Mouse (Mus musculus) intestine, postnatal 0 days (tissue): Measurements from ENCODE around the gene Chek2. TPM values are rescaled to one million over a fixed set of nuclear protein-coding genes. Genes with fewer than 3 reads are reported as not detected.

Source experiments
- ATAC-seq: fragments of 200-750 bp; cut with Nextera tagmentation; 2 replicates; pipeline ENCODE4 v1.8.0; 2017; ENCODE audit warnings: mild to moderate bottlenecking, moderate TSS enrichment, moderate library complexity
- H3K27ac ChIP-seq: fragments of 300-500 bp; sonication (generic); 2 replicates; pipeline ENCODE4 v1.5.1; 2014; ENCODE audit warnings: mild to moderate bottlenecking, low read depth, low read length, moderate library complexity
- H3K27me3 ChIP-seq: fragments of 300-500 bp; sonication (generic); replicated peaks from 2 replicates; pipeline ENCODE4 v1.6.1; 2014; ENCODE audit warnings: low read length, mixed read lengths; ENCODE audit not compliant: control insufficient read depth, insufficient read depth
- H3K36me3 ChIP-seq: fragments of 300-500 bp; sonication (generic); 2 replicates; pipeline ENCODE4 v1.6.1; 2014; ENCODE audit warnings: mild to moderate bottlenecking, moderate library complexity; ENCODE audit not compliant: control insufficient read depth, insufficient read depth
- H3K4me1 ChIP-seq: fragments of 300-500 bp; sonication (generic); replicated peaks from 2 replicates; pipeline ENCODE4 v1.6.1; 2014; ENCODE audit warnings: antibody characterized with exemption, low read length, mixed read lengths; ENCODE audit not compliant: control insufficient read depth, insufficient read depth
- H3K4me2 ChIP-seq: fragments of 300-500 bp; sonication (generic); replicated peaks from 2 replicates; pipeline ENCODE4 v1.6.1; 2014; ENCODE audit warnings: low read depth, mild to moderate bottlenecking, moderate library complexity
- H3K4me3 ChIP-seq: fragments of 300-500 bp; sonication (generic); 2 replicates; pipeline ENCODE4 v1.5.1; 2014; ENCODE audit warnings: low read depth, low read length
- H3K9ac ChIP-seq: fragments of 300-500 bp; sonication (generic); 2 replicates; pipeline ENCODE4 v1.6.1; 2014; ENCODE audit warnings: mild to moderate bottlenecking, low read depth, low read length
- H3K9me3 ChIP-seq: fragments of 300-500 bp; sonication (generic); 2 replicates; pipeline ENCODE4 v1.6.1; 2016; ENCODE audit warnings: mixed run types; ENCODE audit not compliant: control insufficient read depth
- CTCF ChIP-seq: sonication (generic); IDR thresholded peaks from 2 replicates; pipeline ENCODE4 v1.5.1; 2016; ENCODE audit warnings: low read depth, mild to moderate bottlenecking, control low read depth, antibody characterized with exemption, moderate library complexity
- WGBS: fragments of 180-500 bp; shearing (Covaris S2); extraction: QIAGEN DNeasy Blood & Tissue Kit; methylation state at CpG from one replicate; pipeline ENCODE4 v1.1.7; 2014; 5-methylcytosine and 5-hydroxymethylcytosine counted together
- polyA plus RNA-seq: library from polyadenylated mRNA; unstranded; fragments of >200 nt; fragmentation: Nextera tagmentation; extraction: Ambion mirVana; gene quantifications from 2 replicates; pipeline ENCODE4 v1.2.1, GENCODE M21; 2015

The Chek2 gene
- 10.5 and 12.2 TPM in 2 replicates for polyA plus RNA-seq

DNA sequence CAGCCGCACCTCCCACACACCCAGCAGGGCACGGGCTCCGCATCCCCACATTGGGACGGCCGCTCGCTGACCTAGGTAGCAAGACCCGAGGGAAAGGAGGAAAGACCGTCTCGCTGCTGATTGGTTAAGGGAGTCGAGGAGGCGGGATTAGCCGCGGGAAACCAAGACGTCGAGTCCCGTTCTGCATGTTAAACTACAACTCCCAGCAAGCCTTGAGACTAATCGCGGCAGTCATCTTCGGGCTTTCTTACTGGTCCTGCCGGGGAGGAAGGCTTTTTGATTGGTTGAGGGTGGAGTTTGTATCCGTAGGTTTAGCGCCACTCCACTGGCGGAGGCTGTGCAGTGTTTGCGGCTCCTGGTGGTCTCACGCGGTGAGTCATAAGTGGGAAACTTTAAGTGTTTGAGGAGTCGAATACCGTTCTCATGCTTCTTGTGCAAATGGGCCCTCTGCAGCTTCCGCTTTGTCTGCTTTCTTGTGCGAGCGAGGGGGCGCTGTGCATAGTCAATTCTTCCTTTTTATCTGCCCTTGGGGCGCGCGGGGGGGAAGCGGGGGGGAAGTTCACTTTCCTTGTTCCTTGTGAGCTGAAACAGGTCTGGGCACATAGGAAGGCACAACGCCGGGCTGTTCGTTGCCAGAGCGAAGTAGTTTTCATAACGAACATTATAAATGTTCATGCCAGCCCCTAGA lies at the start of gene Chek2, which contains the start of gene Hscb:
Chek2 (plus strand) TSS at position 302 of the 688 bp plus-strand sequence.
Hscb (minus strand) TSS at position 100 of the 688 bp plus-strand sequence.
- 0% methylated on average over 41 of the region's 41 CpGs for WGBS

DNA sequence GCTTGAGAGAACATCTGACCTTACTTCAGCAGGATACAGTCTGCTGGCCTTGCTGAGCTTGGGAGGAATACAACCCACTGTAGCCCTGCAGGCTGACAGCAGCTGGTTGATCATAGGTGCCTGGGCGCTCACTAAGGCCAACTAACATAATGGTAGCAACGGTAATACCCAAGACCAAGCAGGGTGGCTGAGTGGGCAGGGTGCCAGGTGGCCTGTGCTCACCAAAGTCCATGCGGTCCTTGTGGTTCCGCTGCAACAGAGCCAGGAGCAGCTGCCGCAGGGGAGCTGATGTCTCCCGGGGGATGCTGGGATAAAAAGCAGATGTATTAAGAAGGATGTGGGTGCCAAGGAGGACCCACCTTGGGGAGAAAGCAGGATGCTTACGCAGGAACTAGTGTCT lies 45.4 kb upstream of the Chek2 start:
- H3K4me1 ChIP-seq, result no peaks in the 10 kb centered on the region

More for the DNA sequence above, at the start of gene Chek2, which contains the start of gene Hscb:
- H3K4me3 ChIP-seq, result peak within 1 kb of the TSS; percentile 67
- H3K36me3 ChIP-seq, result peaks cover 9% of the 10 kb centered on the region; the same call in 1 of the 2 replicates
- H3K27me3 ChIP-seq, result no peaks in the 10 kb centered on the region
- peak; percentile 97 for ATAC-seq
- peak within 1 kb of the TSS; percentile 56 for H3K9ac ChIP-seq
- peak within 1 kb of the TSS; percentile 81 for H3K4me2 ChIP-seq
- no peaks in the 10 kb centered on the region for H3K9me3 ChIP-seq
- peak; percentile 70 for TF ChIP-seq CTCF
- H3K4me1 ChIP-seq, result 0 out of 2 replicates have a peak, but pooled peaks cover 3% of the 10 kb centered on the region
- peak within 1 kb of the TSS; percentile 70 for H3K27ac ChIP-seq

DNA sequence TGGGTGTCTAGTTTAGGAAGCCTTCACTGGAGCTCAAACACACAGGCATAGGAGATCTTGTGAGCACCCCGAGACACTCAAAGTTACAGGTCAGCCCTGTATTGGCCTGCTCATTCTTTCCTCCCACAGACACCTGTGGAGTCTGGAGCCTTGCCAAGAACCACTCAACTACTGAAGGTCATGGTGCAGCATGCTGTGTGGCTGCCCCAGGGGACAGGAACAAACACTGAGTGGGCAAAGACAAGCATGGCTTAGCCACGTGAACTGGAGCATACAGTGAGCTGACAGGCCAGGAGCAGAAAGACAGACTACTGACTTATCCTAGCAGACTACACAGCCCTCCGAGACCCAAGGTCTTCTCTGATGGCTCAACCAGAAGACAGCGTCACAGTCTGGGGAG lies 42.1 kb upstream of the Chek2 start:
- Histone ChIP-seq H3K27ac (no peak overlapping the region), H3K27me3 (no peaks in the 10 kb centered on the region), H3K9me3 (no peaks in the 10 kb centered on the region), H3K4me3 (no peak overlapping the region), H3K9ac (no peak overlapping the region), H3K36me3 (peaks cover 71% of the 10 kb centered on the region), H3K4me1 (no peaks in the 10 kb centered on the region), H3K4me2 (no peak overlapping the region)
- peak; percentile 36 for ATAC-seq
- TF ChIP-seq CTCF, result no peak
- WGBS, result 58% methylated on average over 4 of the region's 4 CpGs

More for the DNA sequence above, 45.4 kb upstream of the Chek2 start:
- no peak overlapping the region for H3K4me2 ChIP-seq
- 89% methylated on average over 7 of the region's 7 CpGs for WGBS
- TF ChIP-seq CTCF, result no peak
- H3K27ac ChIP-seq, result no peak overlapping the region
- no peaks in the 10 kb centered on the region for H3K27me3 ChIP-seq
- H3K9ac ChIP-seq, result no peak overlapping the region
- ATAC-seq, result no peak
- peaks cover 95% of the 10 kb centered on the region for H3K36me3 ChIP-seq
- no peak overlapping the region for H3K4me3 ChIP-seq
- H3K9me3 ChIP-seq, result no peaks in the 10 kb centered on the region

DNA sequence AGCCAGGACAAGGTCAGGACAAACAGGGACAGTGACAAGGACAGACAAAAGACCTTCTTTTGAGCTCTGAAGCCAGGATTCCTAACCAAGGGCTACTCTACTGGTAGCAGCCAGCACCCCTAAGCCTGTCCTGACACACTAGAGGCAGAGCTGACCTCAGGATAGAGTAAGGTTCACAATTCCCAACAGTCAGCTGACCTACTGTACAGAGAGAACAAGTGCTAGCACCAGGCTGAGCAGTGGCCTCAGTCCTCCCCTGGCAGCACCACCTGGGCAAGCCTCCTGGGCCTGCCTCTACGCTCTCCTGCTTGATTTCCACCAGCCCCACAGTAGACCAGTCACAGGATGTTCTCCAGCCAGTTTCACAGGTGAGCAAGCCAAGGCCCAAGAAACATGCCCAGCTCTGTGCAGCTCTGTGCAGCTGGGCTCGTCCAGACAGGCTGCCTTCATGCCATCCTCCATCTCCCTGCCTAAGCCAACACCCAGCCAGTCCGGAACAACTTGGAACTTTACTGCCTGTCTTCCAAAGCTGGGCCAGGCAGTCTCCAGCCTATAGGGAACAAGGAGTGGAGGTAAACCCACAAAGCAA lies 38.6 kb upstream of the Chek2 start:
- Histone ChIP-seq H3K4me1 (no peaks in the 10 kb centered on the region), H3K4me2 (no peak overlapping the region), H3K27me3 (no peaks in the 10 kb centered on the region), H3K36me3 (peaks cover 40% of the 10 kb centered on the region), H3K4me3 (no peak overlapping the region), H3K27ac (no peak overlapping the region), H3K9me3 (no peaks in the 10 kb centered on the region), H3K9ac (no peak overlapping the region; the same call in 1 of the 2 replicates)
- no peak for TF ChIP-seq CTCF
- WGBS, result 88% methylated on average over 3 of the region's 3 CpGs
- ATAC-seq, result peak; percentile 46

DNA sequence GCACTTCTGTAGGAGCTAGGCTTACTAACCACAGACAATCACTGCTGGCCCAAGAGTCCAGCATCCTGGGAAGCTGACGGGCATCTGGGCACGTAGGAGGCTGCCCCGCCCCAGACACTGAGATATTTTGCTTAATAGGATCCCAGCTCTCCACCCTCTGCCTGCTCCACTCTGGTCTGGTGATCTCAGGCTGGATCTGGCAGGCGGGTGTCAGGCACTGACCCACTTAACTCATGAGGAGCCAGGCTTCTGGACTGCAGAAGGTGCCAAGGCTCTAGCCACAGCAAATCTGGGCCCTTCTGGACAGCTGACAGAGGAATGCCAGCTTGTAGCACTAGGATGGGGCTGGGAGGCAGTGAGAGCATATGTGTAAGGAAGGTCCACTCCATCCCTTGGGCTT lies 37.6 kb upstream of the Chek2 start:
- ATAC-seq, result no peak
- H3K9me3 ChIP-seq, result no peaks in the 10 kb centered on the region
- no peaks in the 10 kb centered on the region for H3K4me1 ChIP-seq
- H3K27ac ChIP-seq, result no peak overlapping the region
- H3K9ac ChIP-seq, result no peak overlapping the region
- 81% methylated on average over 4 of the region's 4 CpGs for WGBS
- no peak for TF ChIP-seq CTCF
- peaks cover 32% of the 10 kb centered on the region for H3K36me3 ChIP-seq
- H3K4me3 ChIP-seq, result no peak overlapping the region
- H3K4me2 ChIP-seq, result no peak overlapping the region
- H3K27me3 ChIP-seq, result no peaks in the 10 kb centered on the region

DNA sequence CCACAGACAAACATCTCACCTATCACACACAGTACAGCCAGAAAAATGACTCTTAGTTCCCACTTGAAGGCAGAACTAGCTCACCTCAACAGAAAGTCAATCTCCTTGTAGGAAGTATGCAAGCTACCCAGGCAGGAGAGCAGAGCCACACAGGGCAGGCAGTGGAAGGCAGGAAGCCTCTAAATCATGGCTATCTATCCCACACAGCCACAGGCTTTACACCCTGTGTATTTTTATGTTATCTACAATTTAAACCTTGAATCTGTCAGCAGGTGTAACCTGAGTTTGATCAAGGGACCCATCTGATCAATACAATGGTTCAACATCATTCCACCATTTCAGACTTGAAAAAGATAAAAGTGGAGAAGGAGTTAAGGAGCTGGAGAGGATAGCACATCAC lies 37.0 kb upstream of the Chek2 start:
- no peak for ATAC-seq
- Histone ChIP-seq H3K4me1 (peaks cover 2% of the 10 kb centered on the region), H3K4me2 (no peak overlapping the region), H3K36me3 (peaks cover 28% of the 10 kb centered on the region), H3K4me3 (no peak overlapping the region), H3K9me3 (no peaks in the 10 kb centered on the region), H3K9ac (no peak overlapping the region), H3K27me3 (no peaks in the 10 kb centered on the region), H3K27ac (no peak overlapping the region)
- no peak for TF ChIP-seq CTCF
